Mouse (Mus musculus) CH12.LX (cell line): ENCODE measurements at regions not wholly inside any gene's neighbourhood (a gene's known extent, or its start where the extent isn't known, plus 50 kb on each side); places are given as distances from the start of the nearest gene placed in this dataset.

ENCODE experiments used
- CTCF ChIP-seq, 2 experiments: IDR thresholded peaks in 1 of 2; conservative IDR thresholded peaks in 1 of 2; 2 replicates each; pipeline ENCODE4 v1.5.1; 2011 to 2012; ENCODE audit warnings: low read depth in 2 of 2, low read length in 2 of 2, improper control_type of control experiment in 1 of 2, inconsistent platforms in 1 of 2, mild to moderate bottlenecking in 1 of 2, moderate library complexity in 1 of 2
- EP300 ChIP-seq: IDR thresholded peaks from 2 replicates; pipeline ENCODE4 v1.6.1; 2011; ENCODE audit warnings: low read length, improper control_type of control experiment
- TCF12 ChIP-seq: IDR thresholded peaks from 2 replicates; pipeline ENCODE4 v1.6.1; 2014; ENCODE audit warnings: low read depth, mild to moderate bottlenecking, inconsistent platforms, low read length, improper control_type of control experiment
- USF1 ChIP-seq: IDR thresholded peaks from 2 replicates; pipeline ENCODE4 v1.6.1; 2014; ENCODE audit warnings: low read depth, mild to moderate bottlenecking, inconsistent platforms, low read length, improper control_type of control experiment

DNA sequence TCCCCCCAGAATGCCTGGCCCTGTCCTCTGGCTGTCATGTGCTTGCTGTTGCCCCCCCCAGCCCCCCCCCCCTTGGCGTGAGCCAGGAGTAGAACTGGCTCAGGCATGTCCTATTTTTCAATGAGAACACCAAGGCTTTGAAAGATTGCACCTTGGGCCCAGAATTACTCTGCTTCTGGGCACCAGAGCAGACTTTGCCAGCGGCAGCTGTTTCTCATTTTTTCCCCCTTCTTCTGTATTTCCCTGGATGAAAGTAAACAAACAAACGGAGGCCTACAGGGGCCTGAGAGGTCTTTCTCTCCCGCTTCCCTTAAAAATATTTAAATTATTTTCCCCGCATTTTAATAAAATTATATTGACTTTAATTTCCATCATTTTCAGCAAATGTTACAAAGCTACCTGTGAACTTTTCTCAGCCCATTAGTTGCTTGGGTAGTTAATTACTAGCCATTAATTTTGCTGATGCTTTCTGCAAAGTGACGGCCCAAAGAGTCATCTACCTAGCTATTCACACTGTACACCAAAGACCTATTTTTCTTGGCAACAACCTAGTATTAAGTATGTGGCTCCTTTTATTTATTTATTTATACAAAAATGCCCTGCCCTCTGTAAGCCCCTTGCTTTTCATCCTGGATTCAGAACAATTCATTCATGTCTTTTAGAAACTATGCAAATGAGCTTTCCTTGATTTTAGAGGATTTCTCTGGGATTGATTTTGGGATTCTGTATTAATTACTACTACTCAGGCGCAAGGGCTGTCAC is 496.2 kb upstream of the Fam160b2 start:
- no peak for TF ChIP-seq USF1
- TF ChIP-seq TCF12 = no peak
- TF ChIP-seq EP300 = no peak
- TF ChIP-seq CTCF (conservative IDR thresholded peaks at IDR 0.05 in 1 of 2, IDR thresholded peaks at IDR 0.05 in 1 of 2; ENCODE audit: low read depth in 2 of 2, low read length in 2 of 2) = no peak
